Mouse (Mus musculus): ENCODE results near the gene Prkar1b. TPM values are rescaled to one million over a fixed set of nuclear protein-coding genes. Genes with fewer than 3 reads are reported as not detected.
A peak's percentile ranks its signal among the peaks of the same experiment; 100 is the strongest.

Gene Prkar1b
- polyA plus RNA-seq, 1 experiment from 2014 or later: 25.8 TPM

GRCm38 (mm10) chr5:138973480-138973879 lies 176.3 kb downstream of the Prkar1b start:
- Histone ChIP-seq H3K36me3 (ENCODE audit: control insufficient read depth, insufficient read depth, low read length) (no peaks in the 10 kb centered on the region), H3K4me1 (ENCODE audit: control insufficient read depth, insufficient read depth, low read length) (peaks cover 10% of the 10 kb centered on the region), H3K4me2 (ENCODE audit: low read depth, low read length) (no peak overlapping the region), H3K9me3 (replicated peaks; ENCODE audit: control insufficient read depth, low read length) (no peaks in the 10 kb centered on the region), H3K9ac (ENCODE audit: low read length) (no peak overlapping the region), H3K27ac (ENCODE audit: low read length) (no peak overlapping the region), H3K4me3 (replicated peaks; ENCODE audit: low read length) (no peak overlapping the region), H3K27me3 (ENCODE audit: control insufficient read depth, insufficient read depth, low read length) (no peaks in the 10 kb centered on the region)
- 78% methylated on average over 6 of the region's 6 CpGs for WGBS
- no peak for ATAC-seq (ENCODE audit: insufficient read depth, low FRiP score)

GRCm38 (mm10) chr5:138971405-138971804 lies 178.4 kb downstream of the Prkar1b start:
- WGBS: 66% methylated on average over 9 of the region's 9 CpGs
- Histone ChIP-seq H3K9ac (ENCODE audit: low read length) (no peak overlapping the region), H3K9me3 (replicated peaks; ENCODE audit: control insufficient read depth, low read length) (no peaks in the 10 kb centered on the region), H3K4me1 (ENCODE audit: control insufficient read depth, insufficient read depth, low read length) (peaks cover 13% of the 10 kb centered on the region), H3K4me2 (ENCODE audit: low read depth, low read length) (no peak overlapping the region), H3K27ac (ENCODE audit: low read length) (no peak overlapping the region), H3K27me3 (ENCODE audit: control insufficient read depth, insufficient read depth, low read length) (no peaks in the 10 kb centered on the region), H3K4me3 (replicated peaks; ENCODE audit: low read length) (no peak overlapping the region), H3K36me3 (ENCODE audit: control insufficient read depth, insufficient read depth, low read length) (no peaks in the 10 kb centered on the region)
- ATAC-seq (ENCODE audit: insufficient read depth, low FRiP score): no peak

GRCm38 (mm10) chr5:138970056-138970490 lies 179.7 kb downstream of the Prkar1b start:
- Histone ChIP-seq H3K9me3 (replicated peaks; ENCODE audit: control insufficient read depth, low read length) (no peaks in the 10 kb centered on the region), H3K4me1 (ENCODE audit: control insufficient read depth, insufficient read depth, low read length) (peaks cover 24% of the 10 kb centered on the region), H3K36me3 (ENCODE audit: control insufficient read depth, insufficient read depth, low read length) (no peaks in the 10 kb centered on the region), H3K9ac (ENCODE audit: low read length) (no peak overlapping the region), H3K4me3 (replicated peaks; ENCODE audit: low read length) (no peak overlapping the region), H3K27me3 (ENCODE audit: control insufficient read depth, insufficient read depth, low read length) (no peaks in the 10 kb centered on the region), H3K27ac (ENCODE audit: low read length) (peak overlapping the region; percentile 1; the same call in 1 of the 2 replicates), H3K4me2 (ENCODE audit: low read depth, low read length) (no peak overlapping the region)
- WGBS: 24% methylated on average over 7 of the region's 7 CpGs
- peak; percentile 45; the same call in 1 of the 2 replicates for ATAC-seq (ENCODE audit: insufficient read depth, low FRiP score)

Other genes with a start within 250 kb of the Prkar1b start
- gene Pdgfa, start 152.6 kb downstream of the Prkar1b start, polyA plus RNA-seq (2015; fragmentation: Nextera tagmentation; extraction: Ambion mirVana): 48.5 and 52.3 TPM in 2 replicates
- gene Dnaaf5, start 222 bp upstream of the Prkar1b start, polyA plus RNA-seq (2015; fragmentation: Nextera tagmentation; extraction: Ambion mirVana): 2.6 and 3.1 TPM in 2 replicates
- gene Sun1, start 50.6 kb upstream of the Prkar1b start, polyA plus RNA-seq (2015; fragmentation: Nextera tagmentation; extraction: Ambion mirVana): 56.2 and 58.3 TPM in 2 replicates
- 136 and 142 TPM in 2 replicates for gene Get4, start 102.3 kb upstream of the Prkar1b start, polyA plus RNA-seq (2015; fragmentation: Nextera tagmentation; extraction: Ambion mirVana)
- 2.4 and 2.6 TPM in 2 replicates for gene Adap1, start 175.6 kb upstream of the Prkar1b start, polyA plus RNA-seq (2015; fragmentation: Nextera tagmentation; extraction: Ambion mirVana)
- 107 and 114 TPM in 2 replicates for gene Cox19, start 201.4 kb upstream of the Prkar1b start, polyA plus RNA-seq (2015; fragmentation: Nextera tagmentation; extraction: Ambion mirVana)
- 11.4 and 11.5 TPM in 2 replicates for gene Cyp2w1, start 202.6 kb upstream of the Prkar1b start, polyA plus RNA-seq (2015; fragmentation: Nextera tagmentation; extraction: Ambion mirVana)
- gene Gpr146, start 227.7 kb upstream of the Prkar1b start, polyA plus RNA-seq (2015; fragmentation: Nextera tagmentation; extraction: Ambion mirVana): 3.1 and 4.2 TPM in 2 replicates